Mouse (Mus musculus) adrenal gland, postnatal 10 days (tissue): ENCODE data around the gene Mtmr3. TPM values are rescaled to one million over a fixed set of nuclear protein-coding genes. Genes with fewer than 3 reads are reported as not detected.

Experiments
- DNase-seq: peaks from one replicate; pipeline ENCODE4 v3.0.0; 2021; ENCODE audit warnings: mixed read lengths
- total RNA-seq, 2 experiments: library from RNA; stranded (reverse); gene quantifications; 2 replicates each; pipeline ENCODE4 v1.2.3; 2021

Mtmr3 gene
- total RNA-seq, 2 experiments from 2014 or later, result 46.9 to 56.3 TPM

- no peak for DNase-seq
These were observed 75.7 kb downstream of the Mtmr3 start for GRCm38 (mm10) chr11:4518981-4519380.

GRCm38 (mm10) chr11:4507421-4507820 is 87.2 kb downstream of the Mtmr3 start:
- no peak for DNase-seq

GRCm38 (mm10) chr11:4506486-4506885 is 88.2 kb downstream of the Mtmr3 start:
- DNase-seq, result no peak

GRCm38 (mm10) chr11:4502206-4502605 is 92.5 kb downstream of the Mtmr3 start:
- DNase-seq, result no peak

- no peak for DNase-seq
These were observed 93.8 kb downstream of the Mtmr3 start for GRCm38 (mm10) chr11:4500826-4501225.

GRCm38 (mm10) chr11:4500261-4500660 is 94.4 kb downstream of the Mtmr3 start:
- no peak for DNase-seq

- no peak for DNase-seq
These were observed 95.2 kb downstream of the Mtmr3 start for GRCm38 (mm10) chr11:4499456-4499855.

- DNase-seq, result no peak
These were observed 95.9 kb downstream of the Mtmr3 start for GRCm38 (mm10) chr11:4498774-4499173.

- no peak for DNase-seq
These were observed 97.1 kb downstream of the Mtmr3 start for GRCm38 (mm10) chr11:4497501-4498118.

- no peak for DNase-seq
These were observed 99.6 kb downstream of the Mtmr3 start for GRCm38 (mm10) chr11:4495021-4495540.

- no peak for DNase-seq
These were observed 105.5 kb downstream of the Mtmr3 start for GRCm38 (mm10) chr11:4489207-4489606.

- no peak for DNase-seq
These were observed 105.9 kb downstream of the Mtmr3 start for GRCm38 (mm10) chr11:4488798-4489197.

- DNase-seq, result no peak
These were observed 106.3 kb downstream of the Mtmr3 start for GRCm38 (mm10) chr11:4488367-4488766.

- peak; percentile 27 for DNase-seq
These were observed 107.2 kb downstream of the Mtmr3 start for GRCm38 (mm10) chr11:4487401-4487965.

- DNase-seq, result no peak
These were observed 110.1 kb downstream of the Mtmr3 start for GRCm38 (mm10) chr11:4484541-4484940.

- no peak for DNase-seq
These were observed 112.0 kb downstream of the Mtmr3 start for GRCm38 (mm10) chr11:4482641-4483040.

GRCm38 (mm10) chr11:4476184-4476697 is 118.4 kb downstream of the Mtmr3 start:
- DNase-seq, result no peak

- no peak for DNase-seq
These were observed 122.0 kb downstream of the Mtmr3 start for GRCm38 (mm10) chr11:4472464-4473179.

GRCm38 (mm10) chr11:4471734-4472133 is 122.9 kb downstream of the Mtmr3 start:
- DNase-seq, result no peak

- no peak for DNase-seq
These were observed 123.4 kb downstream of the Mtmr3 start for GRCm38 (mm10) chr11:4471251-4471650.

- DNase-seq, result no peak
These were observed 125.6 kb downstream of the Mtmr3 start for GRCm38 (mm10) chr11:4469091-4469490.

GRCm38 (mm10) chr11:4467436-4467835 is 127.2 kb downstream of the Mtmr3 start:
- DNase-seq, result no peak

- DNase-seq, result no peak
These were observed 128.5 kb downstream of the Mtmr3 start for GRCm38 (mm10) chr11:4466191-4466590.
